Mouse (Mus musculus) kidney, embryonic 14.5 days (tissue): Measurements from ENCODE around the gene Sugct. TPM values are rescaled to one million over a fixed set of nuclear protein-coding genes. Genes with fewer than 3 reads are reported as not detected.
"Not testable (repeated sequence)": the region's sequence is repeated elsewhere in the genome, so short reads cannot be mapped to it uniquely, and the experiment has no call there.

ENCODE experiments used
- ATAC-seq: fragments of 200-750 bp; cut with Nextera tagmentation; 2 replicates; pipeline ENCODE4 v1.8.0; 2017; ENCODE audit warnings: moderate number of reproducible peaks, mild to moderate bottlenecking, moderate TSS enrichment, moderate library complexity; ENCODE audit not compliant: low FRiP score, low TSS enrichment
- H3K27ac ChIP-seq: fragments of 300-500 bp; sonication (generic); 2 replicates; pipeline ENCODE4 v1.5.1; 2014; ENCODE audit warnings: low read depth, mild to moderate bottlenecking, low read length, moderate library complexity, mixed read lengths
- H3K27me3 ChIP-seq: fragments of 300-500 bp; sonication (generic); 2 replicates; pipeline ENCODE4 v1.6.1; 2014; ENCODE audit warnings: mild to moderate bottlenecking, low read length; ENCODE audit not compliant: control insufficient read depth, insufficient read depth
- H3K36me3 ChIP-seq: fragments of 300-500 bp; sonication (generic); 2 replicates; pipeline ENCODE4 v1.6.1; 2014; ENCODE audit warnings: low read length, mixed read lengths; ENCODE audit not compliant: control insufficient read depth, insufficient read depth
- H3K4me1 ChIP-seq: fragments of 300-500 bp; sonication (generic); 2 replicates; pipeline ENCODE4 v1.6.1; 2014; ENCODE audit warnings: low read length, mixed read lengths; ENCODE audit not compliant: control insufficient read depth, insufficient read depth
- H3K4me2 ChIP-seq: fragments of 300-500 bp; sonication (generic); replicated peaks from 2 replicates; pipeline ENCODE4 v1.6.1; 2014; ENCODE audit warnings: low read depth, mild to moderate bottlenecking, low read length
- H3K4me3 ChIP-seq: fragments of 300-500 bp; sonication (generic); 2 replicates; pipeline ENCODE4 v1.5.1; 2014; ENCODE audit warnings: mild to moderate bottlenecking, low read length
- H3K9ac ChIP-seq: fragments of 300-500 bp; sonication (generic); 2 replicates; pipeline ENCODE4 v1.6.1; 2014; ENCODE audit warnings: low read depth, mild to moderate bottlenecking, low read length, moderate library complexity
- H3K9me3 ChIP-seq: fragments of 300-500 bp; sonication (generic); 2 replicates; pipeline ENCODE4 v1.6.1; 2016; ENCODE audit warnings: low read length; ENCODE audit not compliant: control insufficient read depth
- WGBS: fragments of 180-500 bp; shearing (Covaris S2); extraction: QIAGEN DNeasy Blood & Tissue Kit; methylation state at CpG from one replicate; pipeline ENCODE4 v1.1.7; 2014; 5-methylcytosine and 5-hydroxymethylcytosine counted together
- polyA plus RNA-seq: library from polyadenylated mRNA; unstranded; fragments of >200 nt; fragmentation: Nextera tagmentation; extraction: Ambion mirVana; gene quantifications from 2 replicates; pipeline ENCODE4 v1.2.1, GENCODE M21; 2014

Gene Sugct
- polyA plus RNA-seq, 1 experiment from 2014 or later, result 6.9 TPM

- H3K9ac ChIP-seq, H3K4me1 ChIP-seq, H3K4me2 ChIP-seq, H3K27me3 ChIP-seq, ATAC-seq, H3K27ac ChIP-seq, H3K9me3 ChIP-seq, H3K4me3 ChIP-seq, H3K36me3 ChIP-seq: not testable (repeated sequence)
- 60% methylated on average over 6 of the region's 6 CpGs for WGBS
Observed at GRCm38 (mm10) chr13:16830291-16830690, 865.1 kb downstream of the Sugct start.

- Histone ChIP-seq H3K4me3 (no peak overlapping the region), H3K9me3 (no peaks in the 10 kb centered on the region), H3K27ac (no peak overlapping the region), H3K9ac (no peak overlapping the region), H3K4me2 (no peak overlapping the region), H3K36me3 (no peaks in the 10 kb centered on the region), H3K27me3 (no peaks in the 10 kb centered on the region), H3K4me1 (no peaks in the 10 kb centered on the region)
- ATAC-seq, result no peak
- 60% methylated on average over 2 of the region's 2 CpGs for WGBS
Observed at GRCm38 (mm10) chr13:16829589-16829988, 865.8 kb downstream of the Sugct start.

GRCm38 (mm10) chr13:16825619-16826018 is 869.7 kb downstream of the Sugct start:
- no peak for ATAC-seq
- 48% methylated on average over 6 of the region's 6 CpGs for WGBS
- no peak overlapping the region for H3K4me2 ChIP-seq
- no peaks in the 10 kb centered on the region for H3K27me3 ChIP-seq
- no peak overlapping the region for H3K4me3 ChIP-seq
- no peak overlapping the region for H3K9ac ChIP-seq
- H3K27ac ChIP-seq, result no peak overlapping the region
- H3K4me1 ChIP-seq, result no peaks in the 10 kb centered on the region
- H3K9me3 ChIP-seq, result no peaks in the 10 kb centered on the region
- no peaks in the 10 kb centered on the region for H3K36me3 ChIP-seq

GRCm38 (mm10) chr13:16821785-16822184 is 873.6 kb downstream of the Sugct start:
- 85% methylated on average over 4 of the region's 4 CpGs for WGBS
- ATAC-seq, result no peak
- H3K4me1 ChIP-seq, result no peaks in the 10 kb centered on the region
- no peaks in the 10 kb centered on the region for H3K9me3 ChIP-seq
- no peak overlapping the region for H3K4me3 ChIP-seq
- H3K27me3 ChIP-seq, result no peaks in the 10 kb centered on the region
- no peaks in the 10 kb centered on the region for H3K36me3 ChIP-seq
- no peak overlapping the region for H3K4me2 ChIP-seq
- no peak overlapping the region for H3K9ac ChIP-seq
- no peak overlapping the region for H3K27ac ChIP-seq

- H3K4me3 ChIP-seq, result no peak overlapping the region
- ATAC-seq, result no peak
- H3K27ac ChIP-seq, result no peak overlapping the region
- no peak overlapping the region for H3K4me2 ChIP-seq
- no peaks in the 10 kb centered on the region for H3K9me3 ChIP-seq
- H3K9ac ChIP-seq, result no peak overlapping the region
- no peaks in the 10 kb centered on the region for H3K4me1 ChIP-seq
- no peaks in the 10 kb centered on the region for H3K36me3 ChIP-seq
- H3K27me3 ChIP-seq, result no peaks in the 10 kb centered on the region
- 82% methylated on average over 6 of the region's 6 CpGs for WGBS
Observed at GRCm38 (mm10) chr13:16817471-16817870, 877.9 kb downstream of the Sugct start.

- Histone ChIP-seq H3K4me1 (no peaks in the 10 kb centered on the region), H3K9ac (no peak overlapping the region), H3K36me3 (no peaks in the 10 kb centered on the region), H3K27me3 (no peaks in the 10 kb centered on the region), H3K4me2 (no peak overlapping the region), H3K4me3 (no peak overlapping the region), H3K9me3 (no peaks in the 10 kb centered on the region), H3K27ac (no peak overlapping the region)
- 88% methylated on average over 5 of the region's 5 CpGs for WGBS
- no peak for ATAC-seq
Observed at GRCm38 (mm10) chr13:16816747-16817146, 878.6 kb downstream of the Sugct start.

- Histone ChIP-seq H3K36me3 (no peaks in the 10 kb centered on the region), H3K27ac (no peak overlapping the region), H3K4me3 (no peak overlapping the region), H3K4me2 (no peak overlapping the region), H3K4me1 (no peaks in the 10 kb centered on the region), H3K9ac (no peak overlapping the region), H3K9me3 (no peaks in the 10 kb centered on the region), H3K27me3 (no peaks in the 10 kb centered on the region)
- 82% methylated on average over 2 of the region's 2 CpGs for WGBS
- ATAC-seq, result no peak
Observed at GRCm38 (mm10) chr13:16812268-16812667, 883.1 kb downstream of the Sugct start.

Other genes with a start within 250 kb of the Sugct start
- gene Mplkip, start 361 bp downstream of the Sugct start, polyA plus RNA-seq, result 66.7 and 73.3 TPM in 2 replicates
- 26.3 and 27.9 TPM in 2 replicates for gene Cdk13, start 109.5 kb upstream of the Sugct start, polyA plus RNA-seq
- 96.9 and 141 TPM in 2 replicates for gene Rala, start 248.7 kb upstream of the Sugct start, polyA plus RNA-seq